Mouse (Mus musculus): Measurements from ENCODE around the gene Olfr681.
"Not testable (repeated sequence)": the region's sequence is repeated elsewhere in the genome, so short reads cannot be mapped to it uniquely, and the experiment has no call there.

Gene Olfr681

DNA sequence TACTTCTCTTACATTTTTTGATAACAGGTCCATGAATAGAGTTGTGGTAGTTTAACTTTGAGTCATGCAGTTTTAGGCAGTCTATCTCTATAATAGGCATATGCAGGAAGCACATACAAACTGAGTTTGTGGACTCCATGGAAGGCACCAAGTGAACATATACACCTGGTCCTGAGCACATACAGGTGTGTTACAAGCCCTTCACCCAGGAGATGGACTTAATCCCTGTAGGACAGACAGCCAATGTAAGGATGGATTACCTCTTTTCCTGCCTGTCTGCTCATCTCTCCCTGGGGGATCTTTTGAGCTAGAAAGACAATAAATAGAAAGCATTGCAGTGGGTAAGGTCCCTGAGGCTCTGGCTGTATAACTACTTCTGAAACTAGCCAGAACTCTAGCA is at the start of gene Olfr681:
Gene Olfr681, plus strand, starts transcription at position 301 of the 400 bp plus-strand sequence.
- no peak for DNase-seq (ENCODE audit: extremely low spot score, low spot score)

DNA sequence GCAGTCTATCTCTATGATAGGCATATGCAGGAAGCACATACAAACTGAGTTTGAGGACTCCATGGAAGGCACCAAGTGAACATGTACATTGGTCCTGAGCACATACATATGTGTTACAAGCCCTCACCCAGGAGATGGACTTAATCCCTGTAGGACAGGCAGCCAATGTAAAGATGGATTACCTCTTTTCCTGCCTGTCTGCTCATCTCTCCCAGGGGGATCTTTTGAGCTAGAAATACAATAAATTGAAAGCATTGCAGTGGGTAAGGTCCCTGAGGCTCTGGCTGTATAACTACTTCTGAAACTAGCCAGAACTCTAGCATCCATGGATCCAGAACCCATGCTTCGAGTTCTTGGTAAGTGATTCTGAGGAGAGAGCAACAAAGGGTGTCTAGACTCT is 35.7 kb upstream of the Olfr681 start, which contains the start of gene Olfr679:
Gene Olfr679, plus strand, starts transcription at position 301 of the 400 bp plus-strand sequence.
- no peak for DNase-seq (ENCODE audit: extremely low spot score, low spot score)

DNA sequence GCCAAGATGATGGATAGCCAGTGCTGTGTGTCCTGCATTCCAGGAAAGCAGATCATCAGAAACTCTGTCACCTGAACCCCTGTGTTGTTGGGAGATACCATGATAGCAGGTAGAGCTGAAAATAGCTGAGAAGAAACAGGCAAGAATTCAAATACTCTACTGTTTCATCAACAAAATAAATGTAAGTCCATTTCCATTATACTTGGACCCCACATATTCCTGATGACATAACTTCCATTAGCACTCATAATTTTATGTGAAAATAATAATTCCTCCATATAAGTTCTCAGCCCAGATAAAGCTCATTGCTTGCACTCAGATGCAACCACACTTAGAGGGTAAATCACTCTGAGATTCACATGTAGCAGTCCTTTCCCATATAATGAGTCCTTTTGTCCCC is 23.9 kb upstream of the Olfr681 start, which contains the start of gene Olfr680-ps1:
Gene Olfr680-ps1, minus strand, starts transcription at position 101 of the 400 bp plus-strand sequence.
- not testable (repeated sequence) for DNase-seq (ENCODE audit: extremely low spot score, low spot score)

- DNase-seq (ENCODE audit: extremely low spot score, low spot score): no peak
Measured at GRCm38 (mm10) chr7:105141275-105141674, 24.6 kb downstream of the Olfr681 start.

DNA sequence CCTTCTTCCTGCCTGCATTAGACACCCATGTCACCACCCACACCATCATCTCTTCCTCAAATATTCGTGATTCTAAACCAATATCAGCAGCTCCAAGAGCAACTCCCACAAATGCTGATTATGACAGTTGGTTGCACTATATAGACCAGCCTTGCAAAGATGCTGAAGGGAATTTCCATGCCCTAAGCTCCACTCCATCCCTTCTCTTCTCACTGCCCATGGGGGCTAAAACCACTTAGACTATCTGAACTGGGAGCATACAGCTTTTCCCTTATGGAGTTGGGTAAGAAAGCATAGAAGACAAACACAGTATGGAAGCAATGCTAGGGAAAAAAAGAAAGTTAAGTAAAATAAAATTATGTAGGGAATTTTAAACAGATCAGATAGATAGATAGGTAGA is 30.3 kb downstream of the Olfr681 start, which contains the start of gene Olfr683:
Gene Olfr683, minus strand, starts transcription at position 101 of the 400 bp plus-strand sequence.
- DNase-seq (ENCODE audit: extremely low spot score, low spot score): no peak

- no peak for DNase-seq (ENCODE audit: extremely low spot score, low spot score)
Measured at GRCm38 (mm10) chr7:105163553-105163952, 46.9 kb downstream of the Olfr681 start, which contains the start of gene Olfr684. Olfr684 (minus strand) TSS chr7:105163653.

DNA sequence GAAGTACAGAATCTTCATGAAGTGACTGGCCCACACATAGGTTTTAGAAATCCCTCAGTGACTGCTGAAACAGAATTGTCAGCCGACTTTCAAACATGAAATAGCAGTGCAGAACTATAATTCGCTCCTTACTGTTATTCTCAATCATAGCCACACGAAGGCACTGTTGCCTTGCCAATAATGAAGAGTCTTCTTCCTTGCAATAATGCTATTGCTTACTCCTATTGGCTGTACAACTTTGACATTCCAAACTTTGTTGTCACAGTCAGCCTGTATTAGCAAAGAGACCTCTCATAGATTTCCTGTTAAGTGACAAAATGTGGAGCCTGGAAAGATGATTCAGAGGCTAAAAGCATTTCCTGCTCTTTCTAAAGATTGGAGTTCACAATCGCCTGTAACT is 54.1 kb downstream of the Olfr681 start:
- DNase-seq (ENCODE audit: extremely low spot score, low spot score): no peak
